Mouse (Mus musculus): Measurements from ENCODE around the gene Tm9sf2. TPM values are rescaled to one million over a fixed set of nuclear protein-coding genes. Genes with fewer than 3 reads are reported as not detected.
"Not testable (repeated sequence)": the region's sequence is repeated elsewhere in the genome, so short reads cannot be mapped to it uniquely, and the experiment has no call there.

The Tm9sf2 gene
- polyA plus RNA-seq, 1 experiment from 2014 or later, result 115 TPM

- H3K9me3 ChIP-seq; H3K27ac ChIP-seq (replicated peaks); H3K9ac ChIP-seq; H3K4me3 ChIP-seq; H3K4me2 ChIP-seq; H3K36me3 ChIP-seq; H3K27me3 ChIP-seq (replicated peaks); ATAC-seq (ENCODE audit: extremely low read depth, insufficient number of reproducible peaks, low FRiP score, low TSS enrichment): not testable (repeated sequence)
- H3K4me1 ChIP-seq, result peaks cover 17% of the 10 kb centered on the region
- 90% methylated on average over 9 of the region's 9 CpGs for WGBS
These were observed 4.9 kb upstream of the Tm9sf2 start for GRCm38 (mm10) chr14:122101890-122102289.

- ATAC-seq (ENCODE audit: extremely low read depth, insufficient number of reproducible peaks, low FRiP score, low TSS enrichment), result peak; percentile 92
- WGBS, result under 1% methylated on average over 24 of the region's 24 CpGs
- Histone ChIP-seq H3K4me2 (peak overlapping the region; percentile 88), H3K4me1 (peaks cover 38% of the 10 kb centered on the region), H3K27me3 (replicated peaks) (no peaks in the 10 kb centered on the region), H3K9ac (peak overlapping the region; percentile 84), H3K9me3 (no peaks in the 10 kb centered on the region), H3K4me3 (peak overlapping the region; percentile 100), H3K36me3 (no peaks in the 10 kb centered on the region), H3K27ac (replicated peaks) (peak overlapping the region; percentile 97)
These were observed 2.0 kb upstream of the Tm9sf2 start for GRCm38 (mm10) chr14:122104881-122105280.

GRCm38 (mm10) chr14:122105391-122106285 is 1.2 kb upstream of the Tm9sf2 start:
- peak overlapping the region; percentile 100 for H3K4me3 ChIP-seq
- peak overlapping the region; percentile 88 for H3K4me2 ChIP-seq
- WGBS, result 64% methylated on average over 16 of the region's 16 CpGs
- peak overlapping the region; percentile 97 for H3K27ac ChIP-seq (replicated peaks)
- peak overlapping the region; percentile 84 for H3K9ac ChIP-seq
- H3K27me3 ChIP-seq (replicated peaks), result no peaks in the 10 kb centered on the region
- H3K36me3 ChIP-seq, result no peaks in the 10 kb centered on the region
- no peaks in the 10 kb centered on the region for H3K9me3 ChIP-seq
- H3K4me1 ChIP-seq, result peaks cover 42% of the 10 kb centered on the region
- no peak for ATAC-seq (ENCODE audit: extremely low read depth, insufficient number of reproducible peaks, low FRiP score, low TSS enrichment)

GRCm38 (mm10) chr14:122107481-122108214 is 810 bp downstream of the Tm9sf2 start:
- Histone ChIP-seq H3K9ac (peak overlapping the region; percentile 99), H3K4me1 (peaks cover 56% of the 10 kb centered on the region), H3K4me3 (peak overlapping the region; percentile 100), H3K9me3 (no peaks in the 10 kb centered on the region), H3K27me3 (replicated peaks) (no peaks in the 10 kb centered on the region), H3K4me2 (peak overlapping the region; percentile 88), H3K36me3 (peaks cover 13% of the 10 kb centered on the region), H3K27ac (replicated peaks) (peak overlapping the region; percentile 93)
- WGBS, result 5% methylated on average over 44 of the region's 44 CpGs
- no peak for ATAC-seq (ENCODE audit: extremely low read depth, insufficient number of reproducible peaks, low FRiP score, low TSS enrichment)

- Histone ChIP-seq H3K9ac (no peak overlapping the region), H3K4me3 (no peak overlapping the region)
- no peak for ATAC-seq (ENCODE audit: extremely low read depth, insufficient number of reproducible peaks, low FRiP score, low TSS enrichment)
These were observed 4.8 kb downstream of the Tm9sf2 start for GRCm38 (mm10) chr14:122111681-122112080.

GRCm38 (mm10) chr14:122112311-122112710 is 5.5 kb downstream of the Tm9sf2 start:
- ATAC-seq (ENCODE audit: extremely low read depth, insufficient number of reproducible peaks, low FRiP score, low TSS enrichment), result no peak
- Histone ChIP-seq H3K36me3 (peaks cover 13% of the 10 kb centered on the region), H3K27me3 (replicated peaks) (no peaks in the 10 kb centered on the region)

More at GRCm38 (mm10) chr14:122111681-122112080, 4.8 kb downstream of the Tm9sf2 start:
- Histone ChIP-seq H3K27ac (replicated peaks) (no peak overlapping the region), H3K36me3 (peaks cover 13% of the 10 kb centered on the region), H3K9me3 (no peaks in the 10 kb centered on the region), H3K27me3 (replicated peaks) (no peaks in the 10 kb centered on the region), H3K4me2 (no peak overlapping the region), H3K4me1 (peaks cover 44% of the 10 kb centered on the region)
- WGBS, result 79% methylated on average over 2 of the region's 2 CpGs

GRCm38 (mm10) chr14:122116200-122116599 is 9.4 kb downstream of the Tm9sf2 start:
- ATAC-seq (ENCODE audit: extremely low read depth, insufficient number of reproducible peaks, low FRiP score, low TSS enrichment), result no peak
- WGBS, result 87% methylated on average over 1 of the region's 1 CpGs
- Histone ChIP-seq H3K4me3 (no peak overlapping the region), H3K4me2 (no peak overlapping the region), H3K36me3 (peaks cover 9% of the 10 kb centered on the region), H3K27ac (replicated peaks) (no peak overlapping the region), H3K4me1 (peaks cover 17% of the 10 kb centered on the region), H3K9ac (no peak overlapping the region), H3K9me3 (no peaks in the 10 kb centered on the region), H3K27me3 (replicated peaks) (no peaks in the 10 kb centered on the region)

More at GRCm38 (mm10) chr14:122112311-122112710, 5.5 kb downstream of the Tm9sf2 start:
- Histone ChIP-seq H3K4me3 (no peak overlapping the region), H3K4me2 (no peak overlapping the region), H3K9me3 (no peaks in the 10 kb centered on the region), H3K4me1 (peaks cover 45% of the 10 kb centered on the region), H3K27ac (replicated peaks) (no peak overlapping the region), H3K9ac (no peak overlapping the region)
- WGBS, result 83% methylated on average over 5 of the region's 5 CpGs

- H3K9me3 ChIP-seq, result no peaks in the 10 kb centered on the region
- H3K9ac ChIP-seq, result no peak overlapping the region
- H3K27me3 ChIP-seq (replicated peaks), result no peaks in the 10 kb centered on the region
- ATAC-seq (ENCODE audit: extremely low read depth, insufficient number of reproducible peaks, low FRiP score, low TSS enrichment), result no peak
- no peak overlapping the region for H3K4me3 ChIP-seq
- no peak overlapping the region for H3K4me2 ChIP-seq
- WGBS, result 79% methylated on average over 5 of the region's 5 CpGs
- H3K4me1 ChIP-seq, result no peaks in the 10 kb centered on the region
- no peak overlapping the region for H3K27ac ChIP-seq (replicated peaks)
- H3K36me3 ChIP-seq, result peaks cover 55% of the 10 kb centered on the region
These were observed 23.4 kb downstream of the Tm9sf2 start for GRCm38 (mm10) chr14:122130111-122130797.

GRCm38 (mm10) chr14:122131644-122132043 is 24.8 kb downstream of the Tm9sf2 start:
- H3K36me3 ChIP-seq, result peaks cover 46% of the 10 kb centered on the region
- no peaks in the 10 kb centered on the region for H3K4me1 ChIP-seq
- H3K4me2 ChIP-seq, result no peak overlapping the region
- H3K9me3 ChIP-seq, result no peaks in the 10 kb centered on the region
- H3K4me3 ChIP-seq, result no peak overlapping the region
- no peak for ATAC-seq (ENCODE audit: extremely low read depth, insufficient number of reproducible peaks, low FRiP score, low TSS enrichment)
- H3K27me3 ChIP-seq (replicated peaks), result no peaks in the 10 kb centered on the region
- H3K27ac ChIP-seq (replicated peaks), result no peak overlapping the region
- 83% methylated on average over 2 of the region's 2 CpGs for whole genome bisulfite sequencing
- H3K9ac ChIP-seq, result no peak overlapping the region

GRCm38 (mm10) chr14:122136368-122136928 is 29.6 kb downstream of the Tm9sf2 start:
- H3K4me1 ChIP-seq, result peaks cover 7% of the 10 kb centered on the region
- no peak overlapping the region for H3K4me3 ChIP-seq
- H3K4me2 ChIP-seq, result no peak overlapping the region
- 89% methylated on average over 3 of the region's 3 CpGs for WGBS
- no peak overlapping the region for H3K9ac ChIP-seq
- ATAC-seq (ENCODE audit: extremely low read depth, insufficient number of reproducible peaks, low FRiP score, low TSS enrichment), result no peak
- H3K9me3 ChIP-seq, result no peaks in the 10 kb centered on the region
- peaks cover 50% of the 10 kb centered on the region for H3K36me3 ChIP-seq
- H3K27ac ChIP-seq (replicated peaks), result no peak overlapping the region
- H3K27me3 ChIP-seq (replicated peaks), result no peaks in the 10 kb centered on the region

GRCm38 (mm10) chr14:122137234-122137633 is 30.4 kb downstream of the Tm9sf2 start:
- no peak overlapping the region for H3K4me2 ChIP-seq
- H3K9me3 ChIP-seq, result no peaks in the 10 kb centered on the region
- 66% methylated on average over 7 of the region's 7 CpGs for WGBS
- no peak overlapping the region for H3K4me3 ChIP-seq
- H3K27ac ChIP-seq (replicated peaks), result no peak overlapping the region
- no peak for ATAC-seq (ENCODE audit: extremely low read depth, insufficient number of reproducible peaks, low FRiP score, low TSS enrichment)
- no peak overlapping the region for H3K9ac ChIP-seq
- no peaks in the 10 kb centered on the region for H3K27me3 ChIP-seq (replicated peaks)
- H3K36me3 ChIP-seq, result peaks cover 57% of the 10 kb centered on the region
- H3K4me1 ChIP-seq, result peaks cover 7% of the 10 kb centered on the region
